Mouse (Mus musculus) testis, adult 2 months (tissue): ENCODE measurements at regions not wholly inside any gene's neighbourhood (a gene's known extent, or its start where the extent isn't known, plus 50 kb on each side); places are given as distances from the start of the nearest gene placed in this dataset.

Experiments used
- CTCF ChIP-seq: fragments of 200-500 bp; IDR thresholded peaks from 2 replicates; pipeline ENCODE4 v1.5.1; 2012; ENCODE audit warnings: low read depth, mild to moderate bottlenecking, inconsistent platforms, low read length, moderate library complexity; ENCODE audit not compliant: control insufficient read depth, insufficient read depth, insufficient replicate concordance
- POLR2A ChIP-seq: fragments of 200-500 bp; IDR thresholded peaks from 2 replicates; pipeline ENCODE4 v1.6.1; 2012; ENCODE audit warnings: low read depth, mild to moderate bottlenecking, inconsistent platforms, low read length, moderate library complexity; ENCODE audit not compliant: control insufficient read depth

GRCm38 (mm10) chr9:113243870-113244269, 464.2 kb downstream of the Pdcd6ip start:
- TF ChIP-seq POLR2A (no peak), CTCF (no peak)
